Mouse (Mus musculus) limb, embryonic 13.5 days (tissue): Measurements from ENCODE around the gene Dok4. TPM values are rescaled to one million over a fixed set of nuclear protein-coding genes. Genes with fewer than 3 reads are reported as not detected.

Source experiments
- polyA plus RNA-seq: library from polyadenylated mRNA; unstranded; fragments of >200 nt; fragmentation: Nextera tagmentation; extraction: Ambion mirVana; gene quantifications from 2 replicates; pipeline ENCODE4 v1.2.1, GENCODE M21; 2015

Dok4 gene
- polyA plus RNA-seq, 1 experiment from 2014 or later = 21.7 TPM

Other genes starting within 250 kb of the Dok4 start
- 151 and 160 TPM in 2 replicates for gene Arl2bp, start 209.7 kb downstream of the Dok4 start, polyA plus RNA-seq
- 0.50 and 0.83 TPM in 2 replicates for gene Pllp, start 180.1 kb downstream of the Dok4 start, polyA plus RNA-seq
- not detected in 2 replicates for gene Ccl22, start 130.7 kb downstream of the Dok4 start, polyA plus RNA-seq
- gene Cx3cl1, start 104.3 kb downstream of the Dok4 start, polyA plus RNA-seq = 6.3 and 6.8 TPM in 2 replicates
- gene Ccl17, start 65.9 kb downstream of the Dok4 start, polyA plus RNA-seq = 0.42 TPM in 1 of 2 replicates, not detected in the other
- 72.7 and 73.7 TPM in 2 replicates for gene Coq9, start 38.0 kb downstream of the Dok4 start, polyA plus RNA-seq
- gene Ciapin1, start 38.0 kb downstream of the Dok4 start, polyA plus RNA-seq = 127 and 133 TPM in 2 replicates
- 145 and 149 TPM in 2 replicates for gene Polr2c, start 18.9 kb downstream of the Dok4 start, polyA plus RNA-seq
- gene Ccdc102a, start 41.8 kb upstream of the Dok4 start, polyA plus RNA-seq = 46.3 and 46.6 TPM in 2 replicates
- 0.10 and 0.13 TPM in 2 replicates for gene Adgrg5, start 47.4 kb upstream of the Dok4 start, polyA plus RNA-seq
- gene Adgrg1, start 98.4 kb upstream of the Dok4 start, polyA plus RNA-seq = 7.9 and 8.7 TPM in 2 replicates
- 3.0 and 3.3 TPM in 2 replicates for gene Adgrg3, start 141.4 kb upstream of the Dok4 start, polyA plus RNA-seq
- gene Drc7, start 178.8 kb upstream of the Dok4 start, polyA plus RNA-seq = not detected in 2 replicates
- gene Katnb1, start 204.9 kb upstream of the Dok4 start, polyA plus RNA-seq = 24.2 and 25.6 TPM in 2 replicates